Mouse (Mus musculus) kidney, postnatal 0 days (tissue): Measurements from ENCODE around the gene Ptgir. TPM values are rescaled to one million over a fixed set of nuclear protein-coding genes. Genes with fewer than 3 reads are reported as not detected.

Source experiments
- ATAC-seq: fragments of 200-750 bp; cut with Nextera tagmentation; replicated peaks from 2 replicates; pipeline ENCODE4 v1.8.0; 2017; ENCODE audit warnings: low read depth, moderate number of reproducible peaks, moderate TSS enrichment, moderate library complexity; ENCODE audit not compliant: low FRiP score
- DNase-seq: peaks from one replicate; pipeline ENCODE4 v3.0.0-alpha.2; 2016; ENCODE audit warnings: low spot score
- H3K27ac ChIP-seq: fragments of 300-500 bp; sonication (generic); 2 replicates; pipeline ENCODE4 v1.5.1; 2014; ENCODE audit warnings: mild to moderate bottlenecking
- H3K27me3 ChIP-seq: fragments of 300-500 bp; sonication (generic); 2 replicates; pipeline ENCODE4 v1.6.1; 2014; ENCODE audit warnings: low read length, mixed read lengths; ENCODE audit not compliant: insufficient read depth
- H3K36me3 ChIP-seq: fragments of 300-500 bp; sonication (generic); 2 replicates; pipeline ENCODE4 v1.6.1; 2014; ENCODE audit warnings: low read length, mixed read lengths; ENCODE audit not compliant: insufficient read depth
- H3K4me1 ChIP-seq: fragments of 300-500 bp; sonication (generic); replicated peaks from 2 replicates; pipeline ENCODE4 v1.6.1; 2014; ENCODE audit warnings: antibody characterized with exemption, low read length, mixed read lengths; ENCODE audit not compliant: insufficient read depth
- H3K4me2 ChIP-seq: fragments of 300-500 bp; sonication (generic); 2 replicates; pipeline ENCODE4 v1.6.1; 2014; ENCODE audit warnings: mild to moderate bottlenecking, low read length, moderate library complexity, mixed read lengths
- H3K4me3 ChIP-seq: fragments of 300-500 bp; sonication (generic); replicated peaks from 2 replicates; pipeline ENCODE4 v1.5.1; 2014; ENCODE audit warnings: low read depth, low read length
- H3K9ac ChIP-seq: fragments of 300-500 bp; sonication (generic); 2 replicates; pipeline ENCODE4 v1.6.1; 2014; ENCODE audit warnings: low read depth, low read length
- H3K9me3 ChIP-seq: fragments of 300-500 bp; sonication (generic); replicated peaks from 2 replicates; pipeline ENCODE4 v1.6.1; 2016; ENCODE audit warnings: low read length, inconsistent platforms, mixed read lengths
- CTCF ChIP-seq: IDR thresholded peaks from 2 replicates; pipeline ENCODE4 v1.5.1; 2016; ENCODE audit warnings: antibody characterized with exemption, low read depth, mild to moderate bottlenecking, moderate library complexity
- WGBS: fragments of 180-500 bp; shearing (Covaris S2); extraction: QIAGEN DNeasy Blood & Tissue Kit; methylation state at CpG from one replicate; pipeline ENCODE4 v1.1.7; 2014; 5-methylcytosine and 5-hydroxymethylcytosine counted together
- polyA plus RNA-seq: library from polyadenylated mRNA; unstranded; fragments of >200 nt; fragmentation: Nextera tagmentation; extraction: Ambion mirVana; gene quantifications from 2 replicates; pipeline ENCODE4 v1.2.1, GENCODE M21; 2015

Gene Ptgir
- polyA plus RNA-seq, 1 experiment from 2014 or later: 2.3 TPM

- H3K9ac ChIP-seq: peak overlapping the region; percentile 96
- peak overlapping the region; percentile 97 for H3K27ac ChIP-seq
- no peak for TF ChIP-seq CTCF
- no peaks in the 10 kb centered on the region for H3K9me3 ChIP-seq
- peak overlapping the region; percentile 94 for H3K4me2 ChIP-seq
- no peak for ATAC-seq
- WGBS: 30% methylated on average over 21 of the region's 21 CpGs
- peak overlapping the region; percentile 94 for H3K4me3 ChIP-seq
- peaks cover 26% of the 10 kb centered on the region for H3K4me1 ChIP-seq
- H3K27me3 ChIP-seq: no peaks in the 10 kb centered on the region
- DNase-seq: no peak
- peaks cover 36% of the 10 kb centered on the region for H3K36me3 ChIP-seq
These were observed 14.8 kb downstream of the Ptgir start for GRCm38 (mm10) chr7:16920818-16921791.

- ATAC-seq (no peak), DNase-seq (no peak)
- peaks cover 29% of the 10 kb centered on the region for H3K36me3 ChIP-seq
- peak overlapping the region; percentile 96; the same call in 1 of the 2 replicates for H3K9ac ChIP-seq
- H3K27ac ChIP-seq: peak overlapping the region; percentile 97
- TF ChIP-seq CTCF: no peak
- H3K9me3 ChIP-seq: no peaks in the 10 kb centered on the region
- no peaks in the 10 kb centered on the region for H3K27me3 ChIP-seq
- peaks cover 26% of the 10 kb centered on the region for H3K4me1 ChIP-seq
- H3K4me3 ChIP-seq: peak overlapping the region; percentile 94
- peak overlapping the region; percentile 94 for H3K4me2 ChIP-seq
- WGBS: 32% methylated on average over 6 of the region's 6 CpGs
These were observed 15.6 kb downstream of the Ptgir start for GRCm38 (mm10) chr7:16921881-16922335.

GRCm38 (mm10) chr7:16922360-16922973, 16.2 kb downstream of the Ptgir start:
- Histone ChIP-seq H3K9me3 (no peaks in the 10 kb centered on the region), H3K27me3 (no peaks in the 10 kb centered on the region), H3K4me1 (peaks cover 26% of the 10 kb centered on the region), H3K36me3 (peaks cover 23% of the 10 kb centered on the region), H3K9ac (peak overlapping the region; percentile 96), H3K27ac (peak overlapping the region; percentile 97), H3K4me2 (peak overlapping the region; percentile 94), H3K4me3 (peak overlapping the region; percentile 94)
- WGBS: 38% methylated on average over 10 of the region's 10 CpGs
- no peak for DNase-seq
- no peak for ATAC-seq
- no peak for TF ChIP-seq CTCF

- Histone ChIP-seq H3K9me3 (no peaks in the 10 kb centered on the region), H3K4me3 (peak overlapping the region; percentile 94), H3K27me3 (no peaks in the 10 kb centered on the region), H3K27ac (peak overlapping the region; percentile 97), H3K4me2 (peak overlapping the region; percentile 94), H3K9ac (peak overlapping the region; percentile 96), H3K36me3 (peaks cover 13% of the 10 kb centered on the region; the same call in 1 of the 2 replicates), H3K4me1 (peaks cover 23% of the 10 kb centered on the region)
- no peak for DNase-seq
- WGBS: under 1% methylated on average over 39 of the region's 57 CpGs
- no peak for ATAC-seq
- no peak for TF ChIP-seq CTCF
These were observed 17.2 kb downstream of the Ptgir start for GRCm38 (mm10) chr7:16923283-16924036.

GRCm38 (mm10) chr7:16924037-16924834, 17.9 kb downstream of the Ptgir start, which contains the start of gene Calm3:
TSS of gene Calm3 (minus strand) at chr7:16924114.
- peak; percentile 94 for ATAC-seq
- WGBS: 2% methylated on average over 64 of the region's 64 CpGs
- peak within 1 kb of the TSS; percentile 94 for H3K4me3 ChIP-seq
- H3K27me3 ChIP-seq: no peaks in the 10 kb centered on the region
- H3K9ac ChIP-seq: peak within 1 kb of the TSS; percentile 96
- peak within 1 kb of the TSS; percentile 94 for H3K4me2 ChIP-seq
- peaks cover 23% of the 10 kb centered on the region for H3K4me1 ChIP-seq
- H3K36me3 ChIP-seq: peaks cover 8% of the 10 kb centered on the region; the same call in 1 of the 2 replicates
- peak; percentile 23; the same call in 1 of the 2 replicates for TF ChIP-seq CTCF
- H3K9me3 ChIP-seq: no peaks in the 10 kb centered on the region
- DNase-seq: peak; percentile 99
- H3K27ac ChIP-seq: peak within 1 kb of the TSS; percentile 97
